Mouse (Mus musculus) kidney, postnatal 14 days (tissue): ENCODE measurements at regions not wholly inside any gene's neighbourhood (a gene's known extent, or its start where the extent isn't known, plus 50 kb on each side); places are given as distances from the start of the nearest gene placed in this dataset.

Source experiments
- DNase-seq: peaks from one replicate; pipeline ENCODE4 v3.0.0; 2022; ENCODE audit warnings: mixed read lengths

- no peak for DNase-seq
Measured at GRCm38 (mm10) chr10:99959279-99959678, 56.2 kb upstream of the Kitl start.

GRCm38 (mm10) chr10:99952486-99952885 lies 62.9 kb upstream of the Kitl start:
- no peak for DNase-seq

- DNase-seq = no peak
Measured at GRCm38 (mm10) chr10:99951718-99952117, 63.7 kb upstream of the Kitl start.

GRCm38 (mm10) chr10:99951316-99951715 lies 64.1 kb upstream of the Kitl start:
- DNase-seq = no peak

GRCm38 (mm10) chr10:99948740-99949139 lies 66.7 kb upstream of the Kitl start:
- no peak for DNase-seq

GRCm38 (mm10) chr10:99945418-99945817 lies 70.0 kb upstream of the Kitl start:
- peak; percentile 26 for DNase-seq

- peak; percentile 68 for DNase-seq
Measured at GRCm38 (mm10) chr10:99941665-99942064, 73.8 kb upstream of the Kitl start.

- no peak for DNase-seq
Measured at GRCm38 (mm10) chr10:99938901-99939300, 76.5 kb upstream of the Kitl start.

GRCm38 (mm10) chr10:99937921-99938618 lies 77.4 kb upstream of the Kitl start:
- no peak for DNase-seq

- DNase-seq = no peak
Measured at GRCm38 (mm10) chr10:99929191-99929590, 86.2 kb upstream of the Kitl start.

GRCm38 (mm10) chr10:99927913-99928312 lies 87.5 kb upstream of the Kitl start:
- DNase-seq = no peak

- DNase-seq = no peak
Measured at GRCm38 (mm10) chr10:99926327-99926954, 89.0 kb upstream of the Kitl start.

GRCm38 (mm10) chr10:99924541-99924940 lies 90.9 kb upstream of the Kitl start:
- no peak for DNase-seq

- DNase-seq = no peak
Measured at GRCm38 (mm10) chr10:99919925-99920324, 95.5 kb upstream of the Kitl start.

- no peak for DNase-seq
Measured at GRCm38 (mm10) chr10:99918567-99919320, 96.7 kb upstream of the Kitl start.

- DNase-seq = peak; percentile 6
Measured at GRCm38 (mm10) chr10:99913846-99914187, 101.6 kb upstream of the Kitl start.

GRCm38 (mm10) chr10:99913001-99913845 lies 102.2 kb upstream of the Kitl start:
- DNase-seq = peak; percentile 19

GRCm38 (mm10) chr10:99910011-99910723 lies 105.3 kb upstream of the Kitl start:
- DNase-seq = no peak

GRCm38 (mm10) chr10:99908044-99908443 lies 107.4 kb upstream of the Kitl start:
- DNase-seq = no peak

- no peak for DNase-seq
Measured at GRCm38 (mm10) chr10:99906778-99907435, 108.5 kb upstream of the Kitl start.

- peak; percentile 10 for DNase-seq
Measured at GRCm38 (mm10) chr10:99902280-99903231, 112.9 kb upstream of the Kitl start.
